Mouse (Mus musculus) brain, embryonic 14.5 days (tissue): Measurements from ENCODE around the gene 2310033P09Rik. TPM values are rescaled to one million over a fixed set of nuclear protein-coding genes. Genes with fewer than 3 reads are reported as not detected.

ENCODE experiments used
- DNase-seq: peaks from one replicate; pipeline ENCODE4 v3.0.0-alpha.2; 2011; ENCODE audit warnings: low read depth
- CTCF ChIP-seq: fragments of 200-500 bp; IDR thresholded peaks from 2 replicates; pipeline ENCODE4 v1.5.1; 2012; ENCODE audit warnings: inconsistent platforms, mild to moderate bottlenecking, moderate library complexity, borderline replicate concordance; ENCODE audit not compliant: insufficient read depth, insufficient read length; ENCODE audit errors: extremely low read depth
- POLR2A ChIP-seq: fragments of 200-500 bp; IDR thresholded peaks from 2 replicates; pipeline ENCODE4 v1.6.1; 2012; ENCODE audit warnings: mild to moderate bottlenecking, inconsistent platforms, borderline replicate concordance; ENCODE audit not compliant: poor library complexity, insufficient read depth, insufficient read length, severe bottlenecking; ENCODE audit errors: extremely low read depth
- polyA plus RNA-seq: library from polyadenylated mRNA; depleted of rRNA; stranded (reverse); fragments of >200 nt; gene quantifications from 2 replicates; pipeline ENCODE4 v1.2.3, GENCODE M21; 2012; rRNA removed

The 2310033P09Rik gene
- polyA plus RNA-seq, result 32.4 and 37.2 TPM in 2 replicates

DNA sequence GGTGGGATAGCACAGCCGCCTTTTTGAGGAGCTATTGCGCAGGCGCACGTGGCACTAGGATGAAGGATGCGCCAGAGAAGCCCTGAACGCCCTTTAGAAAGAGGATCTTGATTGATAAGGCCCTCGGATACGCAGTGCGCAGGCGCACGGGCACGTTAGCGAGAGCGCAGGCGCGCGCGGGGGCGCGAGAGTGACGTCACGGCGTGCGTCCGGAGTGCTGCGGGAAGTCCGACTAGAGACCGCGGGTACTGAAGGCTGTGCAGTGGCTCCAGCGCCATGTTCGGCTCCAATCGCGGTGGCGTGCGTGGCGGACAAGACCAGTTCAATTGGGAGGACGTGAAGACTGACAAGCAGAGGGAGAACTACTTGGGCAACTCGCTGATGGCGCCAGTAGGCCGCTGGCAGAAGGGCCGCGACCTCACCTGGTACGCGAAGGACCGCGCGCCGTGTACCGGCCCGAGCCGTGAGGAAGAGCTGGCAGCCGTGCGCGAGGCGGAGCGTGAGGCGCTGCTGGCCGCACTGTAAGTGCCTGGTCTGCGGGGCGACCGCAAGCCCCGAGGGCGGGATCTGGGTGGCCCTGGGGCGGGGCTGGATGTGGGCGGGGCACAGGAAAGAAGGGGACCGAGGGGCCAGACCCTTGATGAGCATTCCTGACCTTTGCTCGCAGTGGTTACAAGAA lies at the start of gene 2310033P09Rik:
Gene 2310033P09Rik (plus strand): TSS at position 169 of the 679 bp plus-strand sequence.
- peak; percentile 99 for DNase-seq
- no peak for TF ChIP-seq CTCF
- peak; percentile 67; the same call in 1 of the 2 replicates for TF ChIP-seq POLR2A

DNA sequence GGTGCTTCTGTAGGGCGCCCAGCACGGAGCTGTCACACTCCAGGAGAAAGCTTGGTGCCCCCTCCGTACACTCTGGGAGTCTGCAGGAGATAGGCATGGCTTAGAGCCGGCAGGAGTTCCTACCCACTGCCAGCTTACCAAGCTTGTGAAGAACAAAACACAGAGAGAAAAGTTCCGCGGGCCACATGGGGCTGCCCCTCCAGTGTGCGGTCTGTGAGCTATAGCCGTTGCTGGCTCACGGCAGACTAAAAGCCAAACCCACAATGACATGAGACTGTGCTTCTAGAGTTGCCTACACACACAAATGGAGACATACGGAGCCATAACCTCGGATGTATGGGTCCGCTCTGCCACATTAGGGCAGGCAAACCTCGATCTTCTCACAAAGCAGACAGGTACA lies 49.0 kb upstream of the 2310033P09Rik start:
- TF ChIP-seq CTCF (no peak), POLR2A (no peak)
- no peak for DNase-seq

DNA sequence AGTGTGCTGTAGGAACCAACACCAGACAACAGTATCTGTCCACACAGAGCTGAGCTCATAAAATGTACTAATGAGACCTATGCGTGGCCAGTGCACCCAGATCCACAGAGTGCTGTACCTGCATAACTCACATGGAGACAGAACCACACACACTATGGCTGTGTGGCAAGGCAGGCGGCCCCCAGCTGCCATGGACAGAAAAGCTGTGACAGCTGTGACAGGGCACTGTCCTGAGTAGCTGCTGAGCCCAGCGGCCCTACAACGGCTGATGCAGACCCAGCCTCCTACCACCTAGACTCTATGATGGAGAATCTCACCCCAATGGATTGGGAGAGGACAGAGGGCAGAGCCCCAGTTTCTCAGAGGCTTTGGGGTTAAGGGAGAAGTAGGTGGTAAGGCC lies 48.6 kb upstream of the 2310033P09Rik start:
- TF ChIP-seq POLR2A (no peak), CTCF (no peak)
- DNase-seq, result no peak

DNA sequence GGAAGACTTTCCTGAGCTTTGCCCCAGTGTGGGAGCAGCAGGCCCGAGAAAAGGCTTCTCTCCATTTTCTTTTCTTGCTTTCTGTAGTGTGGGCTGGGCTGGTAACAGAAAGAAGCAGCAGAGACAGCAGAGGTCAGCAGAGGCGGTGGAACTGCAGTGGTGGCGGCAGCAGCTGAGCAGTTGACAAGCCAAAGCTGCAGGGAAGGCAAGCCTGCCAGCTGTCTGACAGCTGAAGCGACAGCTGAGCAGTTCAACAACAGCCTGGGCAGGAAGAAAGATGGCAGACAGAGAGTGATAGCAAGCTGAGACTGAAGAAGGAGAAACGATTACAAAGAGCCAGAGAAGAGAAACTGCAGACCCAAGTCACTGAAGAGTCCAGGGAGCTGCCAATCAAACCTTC lies 46.7 kb upstream of the 2310033P09Rik start:
- no peak for DNase-seq
- TF ChIP-seq POLR2A, result no peak
- no peak for TF ChIP-seq CTCF

DNA sequence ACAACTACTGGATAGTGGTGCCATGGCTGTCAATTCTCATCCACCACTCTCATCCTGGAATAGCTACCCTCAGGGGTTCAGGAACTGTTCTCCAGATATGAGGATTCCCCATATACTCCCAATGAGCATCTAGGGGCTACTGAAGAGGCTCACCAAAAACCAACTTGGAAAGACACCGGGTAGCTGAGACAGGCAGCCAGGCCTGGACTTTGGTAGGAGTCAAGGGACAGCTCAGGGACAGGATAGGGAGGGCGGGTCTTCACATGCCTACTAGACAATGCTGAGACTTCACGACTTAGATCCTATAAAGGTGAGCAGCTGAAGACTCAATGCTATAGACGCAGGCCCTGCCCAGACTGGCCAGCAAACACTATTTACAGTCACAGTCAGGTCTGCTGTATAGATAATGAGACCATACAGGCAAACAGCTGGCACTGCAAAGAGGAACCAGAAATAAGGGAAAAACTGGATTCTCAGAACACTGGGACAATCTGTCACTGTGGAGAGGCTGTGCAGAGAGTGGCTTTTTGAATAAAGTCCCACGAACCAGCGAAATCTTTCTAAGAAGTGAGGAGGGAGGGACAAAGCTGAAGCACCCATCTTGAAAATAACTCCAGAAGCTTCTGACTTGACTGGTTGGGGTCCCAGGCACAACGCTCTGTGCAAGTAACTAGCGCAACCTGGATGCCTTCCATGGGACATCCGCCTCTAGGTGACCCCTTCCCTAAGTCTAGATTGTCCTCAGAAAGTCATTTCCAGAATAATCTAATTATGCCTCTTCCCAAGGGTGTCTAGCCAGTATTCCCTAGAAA lies 45.5 kb upstream of the 2310033P09Rik start:
- TF ChIP-seq CTCF, result no peak
- TF ChIP-seq POLR2A, result no peak
- DNase-seq, result no peak

DNA sequence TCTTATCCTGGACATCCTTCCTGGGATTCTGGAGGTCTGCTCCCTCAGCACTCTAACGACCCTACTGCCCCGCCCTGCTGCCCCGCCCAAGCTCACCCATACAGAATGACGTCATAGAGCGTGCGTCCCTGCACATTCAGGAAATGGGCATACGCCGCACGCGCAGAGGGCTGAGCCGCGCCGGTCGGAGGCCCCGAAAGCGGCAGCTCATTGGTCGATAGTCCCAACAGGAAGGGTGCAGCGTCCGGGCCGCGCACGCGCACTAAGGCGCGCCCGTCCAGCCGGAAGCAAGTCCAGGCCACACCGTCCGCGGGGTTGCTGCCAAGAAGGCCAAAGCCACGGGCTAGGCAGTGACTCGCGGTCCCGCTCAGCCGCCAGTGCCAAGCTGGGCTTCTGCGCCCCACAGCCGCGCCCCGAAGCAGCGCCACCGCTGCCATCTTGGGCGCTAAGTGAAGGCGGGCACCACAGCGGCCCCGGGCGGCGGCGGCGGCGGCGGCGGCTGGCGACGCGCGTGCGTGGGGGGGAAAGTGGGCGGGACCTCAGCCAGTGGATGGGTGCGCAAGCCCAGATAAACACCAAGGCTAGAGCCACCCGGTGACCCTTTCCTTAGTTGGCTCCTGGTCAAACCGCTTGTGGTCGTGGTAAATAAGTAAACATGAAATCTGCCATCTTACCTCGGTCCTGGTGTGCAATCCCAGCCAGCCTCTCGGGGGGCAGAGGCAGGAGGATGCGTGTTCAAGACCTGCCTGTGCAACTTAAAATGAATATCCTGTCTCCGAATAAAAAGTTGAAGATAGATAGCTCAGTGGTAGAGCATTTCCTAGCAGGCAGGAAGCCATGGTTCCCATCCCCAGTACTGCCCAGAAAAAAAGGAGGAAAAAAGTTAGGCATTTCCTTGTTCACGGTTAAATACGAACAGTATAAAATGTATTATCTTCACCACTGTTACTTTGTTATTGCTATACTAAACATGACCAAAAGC lies 44.6 kb upstream of the 2310033P09Rik start, which contains the start of gene Iba57:
Gene Iba57 (minus strand): TSS at position 485 of the 982 bp plus-strand sequence.
- TF ChIP-seq CTCF (peak; percentile 19; the same call in 1 of the 2 replicates), POLR2A (peak; percentile 83)
- peak; percentile 100 for DNase-seq

DNA sequence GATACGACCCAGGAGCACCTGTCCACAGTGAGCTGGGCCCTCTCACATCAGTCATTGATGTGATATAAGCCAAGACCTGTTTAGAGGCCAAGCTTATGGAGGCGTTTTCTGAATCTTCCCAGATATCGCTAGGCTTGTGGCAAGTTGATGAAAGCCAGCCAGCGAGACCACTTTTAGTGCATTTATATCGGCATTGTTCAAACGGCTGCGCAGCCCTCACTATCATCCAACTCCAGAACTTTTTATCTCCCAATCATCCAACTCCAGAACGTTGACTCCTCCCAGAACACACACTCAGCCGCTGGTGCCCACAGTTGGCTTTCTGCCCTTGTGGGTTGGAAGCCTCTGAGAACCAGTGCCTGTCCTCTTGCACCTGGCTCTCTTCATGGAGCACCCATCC lies 43.7 kb upstream of the 2310033P09Rik start:
- no peak for DNase-seq
- TF ChIP-seq CTCF, result no peak
- TF ChIP-seq POLR2A, result no peak

DNA sequence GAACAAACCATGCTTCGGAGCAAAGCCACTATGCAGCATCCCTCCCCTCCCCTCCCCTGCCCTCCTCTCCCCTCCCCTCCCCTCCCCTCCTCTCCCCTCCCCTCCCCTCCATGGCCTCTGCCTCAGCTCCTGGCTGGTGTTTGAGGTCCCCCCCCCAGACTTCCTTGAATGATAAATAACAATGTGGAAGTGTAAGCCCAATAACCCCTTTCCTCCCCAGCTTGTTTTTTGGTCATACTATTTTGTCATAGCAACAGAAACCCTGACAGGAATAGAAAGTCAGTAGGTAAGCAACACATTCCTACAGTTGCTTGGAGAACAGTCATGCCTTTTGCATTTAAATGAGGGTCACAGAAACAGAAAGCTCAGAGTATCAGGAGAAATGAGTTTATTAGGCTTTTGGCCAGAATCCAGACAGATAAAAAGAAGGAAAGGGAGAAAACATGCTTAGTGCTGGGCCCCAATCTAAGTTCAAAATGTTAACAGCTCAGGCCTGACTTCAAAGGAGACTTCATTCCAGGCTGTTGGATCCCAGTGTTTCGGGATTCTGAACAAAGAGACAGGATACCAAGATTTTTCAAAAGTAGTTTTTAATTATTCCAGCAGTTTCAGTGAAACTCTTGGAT lies 42.4 kb upstream of the 2310033P09Rik start:
- no peak for TF ChIP-seq POLR2A
- TF ChIP-seq CTCF, result no peak
- DNase-seq, result peak; percentile 46

DNA sequence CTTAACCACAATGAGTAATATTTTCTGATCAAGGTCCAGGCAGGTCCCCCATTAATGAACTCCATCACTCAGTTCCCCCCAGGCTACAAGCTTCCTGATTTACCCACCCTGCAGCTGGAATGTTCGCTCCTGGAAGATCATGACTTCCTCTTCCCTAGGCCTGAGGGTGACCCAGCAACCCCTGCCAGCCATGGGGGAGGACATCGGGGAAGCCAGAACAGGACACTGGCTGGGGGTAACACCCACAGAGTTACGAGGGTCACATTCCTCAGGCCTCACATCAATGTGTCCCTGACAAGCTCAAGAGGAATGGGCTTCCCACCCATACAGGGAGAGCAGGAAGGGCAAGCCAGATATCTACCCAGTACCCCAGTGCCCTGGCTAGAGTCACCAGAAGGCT lies 38.3 kb upstream of the 2310033P09Rik start:
- no peak for TF ChIP-seq POLR2A
- no peak for TF ChIP-seq CTCF
- no peak for DNase-seq

DNA sequence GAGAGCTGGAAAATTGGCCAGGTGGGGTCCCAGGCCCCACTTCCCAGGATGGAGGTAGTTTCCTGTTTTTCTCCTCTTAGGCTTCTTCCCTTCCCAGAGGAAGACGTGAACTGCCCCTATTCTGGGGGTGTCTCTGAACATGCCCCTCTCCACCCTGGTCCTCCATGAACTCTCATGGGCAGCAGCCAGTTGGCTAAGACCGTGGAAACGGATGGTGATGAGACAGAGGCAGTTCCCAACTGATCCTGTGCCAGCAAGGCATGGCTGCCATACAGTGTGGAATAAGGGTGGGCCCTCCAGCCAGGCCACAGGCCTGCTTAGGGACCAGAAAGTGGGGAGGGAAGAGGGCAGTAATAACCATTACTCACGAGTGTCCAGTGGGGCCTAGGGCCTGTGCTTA lies 37.6 kb upstream of the 2310033P09Rik start:
- no peak for TF ChIP-seq POLR2A
- no peak for TF ChIP-seq CTCF
- DNase-seq, result no peak

DNA sequence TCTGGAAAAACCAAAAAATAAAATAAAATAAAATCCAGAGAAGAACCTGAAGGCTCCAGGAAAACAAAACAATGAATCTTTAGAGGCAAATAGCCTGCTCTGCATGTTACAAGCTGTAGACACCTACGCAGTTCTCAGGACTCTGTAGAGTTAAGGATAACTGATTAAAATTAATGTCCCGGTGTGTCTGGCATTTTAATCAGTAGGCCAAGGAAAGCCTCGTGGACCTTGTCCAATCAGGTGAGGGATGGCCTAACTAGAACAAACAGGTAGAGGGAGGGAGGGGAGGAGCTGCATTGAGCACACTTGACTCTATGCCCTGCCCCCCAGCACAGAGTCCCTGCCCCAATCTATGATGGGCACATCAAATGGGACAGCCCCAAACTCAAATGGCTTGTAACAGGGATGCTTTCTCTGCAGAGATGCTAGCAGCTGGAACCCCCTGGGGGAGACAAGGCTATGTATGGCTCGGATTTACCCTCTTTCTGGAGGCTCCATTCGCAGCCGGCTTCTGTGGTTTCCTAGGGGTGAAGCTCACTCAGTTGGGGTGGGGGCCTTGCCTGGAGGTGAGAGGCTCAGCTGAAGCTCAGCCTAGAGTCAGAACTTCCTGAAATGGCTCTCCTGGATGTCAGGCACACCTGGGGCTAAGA lies 33.8 kb upstream of the 2310033P09Rik start:
- DNase-seq, result no peak
- TF ChIP-seq CTCF (no peak), POLR2A (no peak)
